Mouse (Mus musculus) bone marrow, adult 2 months (tissue): ENCODE measurements around the gene Dnm2.

Experiments
- CTCF ChIP-seq: fragments of 200-500 bp; IDR thresholded peaks from 2 replicates; pipeline ENCODE4 v1.5.1; 2011; ENCODE audit warnings: low read length, control low read depth; ENCODE audit not compliant: control insufficient read depth, insufficient read depth
- POLR2A ChIP-seq: fragments of 200-500 bp; IDR thresholded peaks from 2 replicates; pipeline ENCODE4 v1.6.1; 2011; ENCODE audit warnings: low read depth, mild to moderate bottlenecking, control low read depth, low read length, borderline replicate concordance; ENCODE audit not compliant: control insufficient read depth

DNA sequence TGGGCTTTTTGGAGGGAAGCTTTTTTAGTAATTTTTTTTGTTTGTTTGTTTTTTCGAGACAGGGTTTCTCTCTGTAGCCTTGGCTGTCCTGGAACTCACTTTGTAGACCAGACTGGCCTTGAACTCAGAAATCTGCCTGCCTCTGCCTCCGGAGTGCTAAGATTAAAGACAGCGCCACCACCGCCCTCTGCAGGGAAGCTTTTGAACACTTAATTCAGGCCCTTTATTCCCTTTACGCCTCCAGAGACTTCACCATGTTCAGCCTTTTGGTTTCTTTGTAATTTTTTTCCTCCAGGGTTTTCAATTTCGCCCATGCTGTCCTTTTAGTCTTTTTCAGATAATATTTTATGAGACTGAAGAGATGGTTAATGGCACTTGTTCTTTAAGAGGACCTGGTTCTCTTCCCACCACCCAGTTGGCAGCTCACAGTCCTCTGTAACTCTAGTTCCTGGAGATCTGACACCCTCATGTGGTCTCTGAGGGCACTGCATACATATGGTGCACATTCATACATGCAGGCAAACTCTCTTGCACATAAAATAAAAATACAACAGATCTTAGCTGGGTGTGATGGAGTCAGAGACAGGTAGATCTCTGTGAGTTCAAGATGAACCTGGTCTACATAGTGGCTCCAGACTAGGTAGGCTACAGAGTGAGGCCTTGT is 20.5 kb downstream of the Dnm2 start:
- TF ChIP-seq POLR2A (no peak), CTCF (no peak)
